Mouse (Mus musculus) yolk sac, embryonic 10.5 days (tissue): ENCODE data around the gene Foxp1.
A peak's percentile ranks its signal among the peaks of the same experiment; 100 is the strongest.

Experiments
- DNase-seq: peaks from one replicate; pipeline ENCODE4 v3.0.0-alpha.2; 2017; ENCODE audit warnings: low spot score

The Foxp1 gene

GRCm38 (mm10) chr6:99282866-99283657, 239.5 kb downstream of the Foxp1 start:
- no peak for DNase-seq

- DNase-seq, result no peak
Measured at GRCm38 (mm10) chr6:99281433-99281832, 241.1 kb downstream of the Foxp1 start.

- DNase-seq, result no peak
Measured at GRCm38 (mm10) chr6:99280619-99281018, 241.9 kb downstream of the Foxp1 start.

GRCm38 (mm10) chr6:99277251-99277650, 245.3 kb downstream of the Foxp1 start:
- no peak for DNase-seq

DNA sequence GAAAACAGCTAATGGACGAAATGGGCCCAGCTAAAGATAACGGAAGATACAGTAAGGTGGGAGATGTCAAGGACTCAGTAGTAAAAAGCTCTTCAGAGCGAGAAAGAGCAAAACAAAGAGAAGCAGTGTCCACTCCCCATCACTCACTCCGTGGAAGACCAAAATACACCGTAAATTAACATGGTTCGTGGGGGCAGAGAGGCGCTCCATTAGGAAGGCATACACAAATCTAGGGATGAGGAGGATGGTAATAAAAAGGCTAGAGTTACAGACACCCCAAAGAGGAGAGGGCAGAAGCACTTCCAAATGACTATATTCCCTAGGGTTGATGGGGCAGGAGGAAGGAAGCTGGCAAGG, 246.2 kb downstream of the Foxp1 start:
- no peak for DNase-seq

- DNase-seq, result peak; percentile 37
Measured at GRCm38 (mm10) chr6:99275381-99276296, 246.9 kb downstream of the Foxp1 start.

DNA sequence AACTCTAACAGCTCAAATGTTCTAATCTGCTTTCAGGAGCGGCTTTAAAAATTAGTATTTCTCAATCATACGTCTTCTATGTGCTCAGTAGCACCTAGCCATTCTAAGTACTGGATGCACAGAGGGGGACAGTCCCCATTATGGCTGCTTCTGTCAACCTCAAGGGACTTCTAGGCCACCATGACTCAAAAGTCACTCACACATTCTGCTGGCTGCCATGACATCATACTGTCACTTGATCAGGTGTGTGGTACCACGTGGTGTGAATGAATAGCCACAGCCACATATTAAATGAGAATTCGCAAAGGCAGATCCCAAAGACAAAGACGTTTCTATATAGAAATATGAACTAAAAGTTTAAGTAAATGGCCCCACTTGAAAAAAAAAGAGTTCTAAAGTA, 247.9 kb downstream of the Foxp1 start:
- no peak for DNase-seq

GRCm38 (mm10) chr6:99274222-99274621, 248.3 kb downstream of the Foxp1 start:
- no peak for DNase-seq

DNA sequence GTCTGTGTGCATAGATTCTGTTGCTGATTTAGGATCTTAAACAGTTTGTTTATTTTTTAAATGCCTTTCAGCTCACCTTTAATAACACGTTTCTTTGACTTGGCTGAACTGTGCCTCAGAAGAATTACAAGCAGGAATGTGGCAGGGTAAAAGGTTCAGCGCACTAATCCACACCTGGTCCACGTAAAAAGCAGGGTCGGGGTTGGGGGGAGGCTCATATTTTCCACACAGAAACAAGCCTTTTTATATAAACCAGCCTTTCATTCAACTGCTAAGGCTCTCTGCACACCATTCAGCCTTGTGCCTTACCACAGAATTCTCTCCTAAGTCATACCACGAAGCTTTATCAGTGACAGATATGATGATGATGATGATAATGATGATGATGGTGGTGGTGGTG, 249.3 kb downstream of the Foxp1 start:
- DNase-seq, result no peak

DNA sequence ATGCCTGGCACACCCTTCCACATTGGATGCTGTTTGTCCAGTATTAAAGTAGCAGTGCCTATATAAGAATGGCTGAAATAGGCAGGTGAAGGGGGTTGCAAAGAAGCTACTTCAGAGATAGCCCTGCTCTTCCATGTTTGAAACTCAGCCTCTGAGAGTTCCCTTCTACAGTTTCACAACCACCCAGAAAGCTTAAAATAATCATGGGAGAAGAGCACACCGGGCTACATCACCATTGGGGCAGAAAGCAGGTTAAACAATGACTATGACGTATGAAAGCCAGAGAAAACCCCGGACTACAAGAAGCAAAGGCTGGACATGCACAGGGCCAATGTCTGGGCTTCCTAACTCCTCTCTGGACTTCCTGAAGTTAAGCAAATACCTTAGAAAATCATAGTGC, 250.3 kb downstream of the Foxp1 start:
- DNase-seq, result no peak

- peak; percentile 57 for DNase-seq
Measured at GRCm38 (mm10) chr6:99271741-99272140, 250.8 kb downstream of the Foxp1 start.

- DNase-seq, result no peak
Measured at GRCm38 (mm10) chr6:99269921-99270320, 252.6 kb downstream of the Foxp1 start.

- no peak for DNase-seq
Measured at GRCm38 (mm10) chr6:99268171-99269061, 254.1 kb downstream of the Foxp1 start.

- peak; percentile 40 for DNase-seq
Measured at GRCm38 (mm10) chr6:99265945-99266656, 256.4 kb downstream of the Foxp1 start.

DNA sequence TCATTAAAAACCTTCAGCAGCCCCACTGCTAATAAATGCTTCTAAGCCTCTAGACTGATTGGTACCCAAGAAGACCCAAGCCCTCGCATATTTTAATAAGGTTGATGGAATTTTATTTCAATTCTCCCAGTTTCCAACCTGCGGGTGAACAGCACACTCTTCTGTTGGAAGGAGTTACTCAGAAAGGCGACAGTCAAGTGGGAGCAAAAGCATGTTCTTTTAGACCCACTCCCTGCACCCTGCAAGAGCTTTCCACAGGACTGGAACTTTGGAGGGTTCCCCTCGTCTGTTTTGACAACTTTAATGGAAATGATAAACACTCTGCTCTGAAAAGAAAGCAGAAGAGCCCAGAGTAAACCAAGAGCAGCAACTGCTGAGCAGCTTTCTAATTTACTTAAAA, 257.3 kb downstream of the Foxp1 start:
- DNase-seq, result no peak

DNA sequence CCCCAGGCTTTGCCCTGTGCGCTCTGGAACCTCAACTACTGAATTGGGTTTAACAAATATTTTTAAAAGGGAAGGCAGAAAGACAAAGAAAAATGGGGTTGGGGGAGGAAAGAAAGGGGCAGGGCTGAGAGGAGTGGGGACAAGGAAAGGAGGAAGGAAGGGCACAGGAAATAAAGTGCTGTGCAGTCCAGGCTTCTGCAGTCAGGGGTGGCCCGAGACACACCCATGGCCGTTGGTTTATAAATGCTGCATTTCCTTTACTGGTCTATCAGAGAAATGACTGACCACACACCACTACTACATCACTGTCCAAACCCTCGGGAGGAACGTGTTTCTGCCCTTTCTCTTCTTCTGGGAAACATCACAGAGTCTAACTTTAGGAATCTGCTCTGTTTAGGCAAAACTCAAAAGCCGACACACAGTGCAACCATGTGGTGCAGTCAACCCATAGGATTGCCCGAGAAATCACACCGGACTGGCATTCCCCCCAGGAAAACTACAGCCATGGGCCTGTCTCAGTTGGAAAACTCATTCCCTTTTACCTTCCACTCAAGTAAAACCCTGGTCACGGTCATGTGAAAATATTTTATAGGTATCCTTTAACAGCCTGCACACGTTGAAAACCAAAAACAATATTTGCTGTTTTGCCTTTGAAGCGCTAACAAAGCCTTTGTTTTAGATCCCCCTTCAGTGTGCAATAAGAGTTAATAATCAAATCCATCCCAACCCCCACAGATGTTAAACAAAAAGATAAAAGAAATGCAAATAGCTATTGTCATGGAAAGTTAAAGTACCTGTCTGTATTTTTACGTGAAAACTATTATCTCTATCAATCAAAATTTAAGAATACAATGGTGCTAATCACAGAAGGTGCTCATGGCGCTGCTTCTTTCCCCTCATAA, 258.1 kb downstream of the Foxp1 start:
- no peak for DNase-seq

GRCm38 (mm10) chr6:99263886-99264185, 258.7 kb downstream of the Foxp1 start:
- no peak for DNase-seq

GRCm38 (mm10) chr6:99263061-99263885, 259.2 kb downstream of the Foxp1 start:
- DNase-seq, result no peak

- DNase-seq, result no peak
Measured at GRCm38 (mm10) chr6:99261737-99262130, 260.8 kb downstream of the Foxp1 start.
